Mouse (Mus musculus) ES-E14 (cell line): ENCODE data around the gene Erg. TPM values are rescaled to one million over a fixed set of nuclear protein-coding genes. Genes with fewer than 3 reads are reported as not detected.

Source experiments
- DNase-seq: peaks from one replicate; pipeline ENCODE4 v3.0.0-alpha.2; 2013; ENCODE audit warnings: low read depth, low spot score
- H3K27ac ChIP-seq: 2 replicates; pipeline ENCODE4 v1.5.1; 2012; ENCODE audit warnings: low read depth, mild to moderate bottlenecking, low read length, moderate library complexity, mixed read lengths; ENCODE audit not compliant: poor library complexity, insufficient read depth, severe bottlenecking
- H3K36me3 ChIP-seq: 2 replicates; pipeline ENCODE4 v1.6.1; 2012; ENCODE audit warnings: mild to moderate bottlenecking, low read length, moderate library complexity, mixed read lengths; ENCODE audit not compliant: control insufficient read depth, poor library complexity, insufficient read depth, severe bottlenecking
- H3K4me1 ChIP-seq, 2 experiments: fragments of 150-350 bp in 1 of 2; sonication (generic) in 1 of 2; 2 replicates each; pipeline ENCODE4 v1.6.1; 2012; ENCODE audit warnings: low read length in 2 of 2, mild to moderate bottlenecking in 1 of 2, mixed read lengths in 1 of 2; ENCODE audit not compliant: control insufficient read depth in 2 of 2, insufficient read depth in 2 of 2, poor library complexity in 1 of 2
- H3K4me3 ChIP-seq, 2 experiments: fragments of 150-350 bp in 1 of 2; sonication (generic) in 1 of 2; 2 replicates each; pipeline ENCODE4 v1.5.1; 2012; ENCODE audit warnings: low read length in 2 of 2, low read depth in 1 of 2, mild to moderate bottlenecking in 1 of 2, mixed read lengths in 1 of 2; ENCODE audit not compliant: insufficient read depth in 1 of 2, poor library complexity in 1 of 2, severe bottlenecking in 1 of 2
- H3K9ac ChIP-seq: 2 replicates; pipeline ENCODE4 v1.6.1; 2012; ENCODE audit warnings: low read depth, mild to moderate bottlenecking, low read length, mixed read lengths; ENCODE audit not compliant: poor library complexity, insufficient read depth, severe bottlenecking
- H3K9me3 ChIP-seq: fragments of 150-350 bp; sonication (generic); 2 replicates; pipeline ENCODE4 v1.6.1; 2012; ENCODE audit warnings: low read depth, mild to moderate bottlenecking, low read length; ENCODE audit not compliant: control insufficient read depth, insufficient read depth
- CHD2 ChIP-seq: IDR thresholded peaks from 2 replicates; pipeline ENCODE4 v1.6.1; 2014; ENCODE audit warnings: mild to moderate bottlenecking, low read depth, low read length, inconsistent platforms
- HCFC1 ChIP-seq: IDR thresholded peaks from 2 replicates; pipeline ENCODE4 v1.6.1; 2012; ENCODE audit warnings: low read length, inconsistent platforms, borderline replicate concordance; ENCODE audit not compliant: insufficient read depth
- MAFK ChIP-seq: IDR thresholded peaks from 2 replicates; pipeline ENCODE4 v1.6.1; 2014; ENCODE audit warnings: mild to moderate bottlenecking, low read depth, low read length, inconsistent platforms; ENCODE audit not compliant: insufficient read depth
- ZC3H11A ChIP-seq: IDR thresholded peaks from 2 replicates; pipeline ENCODE4 v1.6.1; 2012; ENCODE audit warnings: low read depth, mild to moderate bottlenecking, inconsistent platforms, low read length, borderline replicate concordance
- ZNF384 ChIP-seq: IDR thresholded peaks from 2 replicates; pipeline ENCODE4 v1.6.1; 2012; ENCODE audit warnings: low read depth, low read length, inconsistent platforms
- in situ Hi-C, 2 experiments: fragments of 600-800 bp; cut with MboI; formaldehyde crosslinking; loops; one replicate each; pipeline ENCODE4 v1.15.1; 2025; ENCODE audit warnings: low sequenced_read_pairs in 2 of 2, inconsistent platforms in 1 of 2; ENCODE audit not compliant: unreplicated experiment in 2 of 2
- total RNA-seq: library from RNA; depleted of rRNA; stranded (reverse); fragments of 300-350 nt; gene quantifications from 2 replicates; pipeline ENCODE4 v1.2.3, GENCODE M21; 2012

Gene Erg
- total RNA-seq, 1 experiment, result 0.18 TPM

DNA sequence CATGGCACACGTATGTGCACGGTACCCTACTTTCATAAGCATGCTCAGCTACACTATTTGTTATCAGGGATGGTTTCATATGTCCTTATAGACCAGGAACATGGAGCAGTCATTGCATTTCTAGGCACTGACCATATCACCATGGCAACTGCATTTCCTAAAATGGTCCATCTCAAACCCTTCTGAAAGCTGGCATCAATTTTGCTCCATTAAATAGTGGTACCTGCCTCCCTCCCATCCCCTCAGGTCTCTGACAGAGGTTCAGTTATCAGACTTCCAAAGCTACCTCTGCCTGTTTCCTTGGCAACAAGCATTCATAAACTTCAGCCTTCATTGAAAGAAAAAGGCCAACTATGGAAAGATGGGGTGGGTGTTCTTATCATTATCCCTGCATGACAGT is 118.5 kb downstream of the Erg start:
- no peak for TF ChIP-seq ZNF384
- TF ChIP-seq CHD2, result no peak
- TF ChIP-seq ZC3H11A, result no peak
- no peak for TF ChIP-seq MAFK
- TF ChIP-seq HCFC1, result no peak
- in situ Hi-C loops, result loop anchor here in 1 of 2 experiments (10.0 to 25.0 kb wide), 2 partner anchors 107 to 469 kb away; no protein-coding TSS in a partner anchor
- H3K9ac ChIP-seq, result no peak overlapping the region
- no peaks in the 10 kb centered on the region for H3K9me3 ChIP-seq
- H3K4me1 ChIP-seq, result no peaks in the 10 kb centered on the region
- no peak overlapping the region for H3K27ac ChIP-seq
- no peak overlapping the region for H3K4me3 ChIP-seq
- no peak for DNase-seq
- no peaks in the 10 kb centered on the region for H3K36me3 ChIP-seq

DNA sequence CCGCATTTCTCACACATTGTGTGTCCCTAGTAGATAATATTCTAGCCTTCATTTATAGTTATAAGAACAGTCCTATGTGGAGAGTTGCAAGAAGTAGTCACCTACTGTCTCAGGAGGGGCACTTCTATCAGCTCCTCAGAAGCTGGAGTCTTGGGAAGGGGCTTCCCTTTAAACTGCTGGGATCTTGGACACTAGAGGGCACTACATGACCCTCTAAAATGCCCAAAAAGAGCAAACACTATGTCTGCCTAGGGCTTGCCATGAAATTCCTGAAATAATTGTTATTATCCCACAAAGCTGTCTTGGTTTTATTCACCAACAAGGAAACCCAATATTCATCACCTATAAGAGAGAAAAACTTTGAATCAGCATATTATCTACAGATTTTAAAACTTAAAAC is 119.8 kb downstream of the Erg start:
- H3K4me1 ChIP-seq, result no peaks in the 10 kb centered on the region
- in situ Hi-C loops, result loop anchor here in 1 of 2 experiments (10.0 to 25.0 kb wide), 2 partner anchors 108 to 471 kb away; no protein-coding TSS in a partner anchor

DNA sequence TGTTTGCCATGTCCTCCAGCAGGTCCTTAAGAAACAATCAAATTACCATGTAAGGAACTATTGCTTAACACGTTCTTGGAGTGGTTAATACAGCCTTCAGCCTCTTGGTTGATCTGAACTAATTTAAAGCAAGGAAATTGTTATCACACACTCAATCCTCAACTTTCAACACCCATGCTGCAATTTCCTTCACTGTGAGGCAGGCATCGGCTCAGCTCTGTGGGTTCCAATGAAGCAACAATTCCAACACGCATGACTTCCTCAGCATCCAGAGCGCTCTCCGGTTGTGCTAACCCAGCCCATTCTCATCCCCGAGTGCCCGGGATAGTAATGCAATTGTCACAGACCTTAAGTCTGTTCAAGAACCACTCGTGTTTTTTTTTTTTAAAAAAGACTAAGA is 121.8 kb downstream of the Erg start:
- Histone ChIP-seq H3K36me3 (no peaks in the 10 kb centered on the region), H3K9me3 (no peaks in the 10 kb centered on the region), H3K9ac (no peak overlapping the region), H3K27ac (no peak overlapping the region), H3K4me1 (no peaks in the 10 kb centered on the region), H3K4me3 (no peak overlapping the region)
- DNase-seq, result no peak
- TF ChIP-seq ZC3H11A (no peak), MAFK (no peak), HCFC1 (no peak), ZNF384 (no peak), CHD2 (no peak)
- in situ Hi-C loops, result loop anchor here in 1 of 2 experiments (10.0 to 25.0 kb wide), 2 partner anchors 110 to 473 kb away; no protein-coding TSS in a partner anchor

More for the DNA sequence above, 119.8 kb downstream of the Erg start:
- H3K4me3 ChIP-seq, result no peak overlapping the region
- peak; percentile 22 for DNase-seq
- TF ChIP-seq ZC3H11A (peak; percentile 26; the same call in 1 of the 2 replicates), CHD2 (no peak), MAFK (no peak)
- no peaks in the 10 kb centered on the region for H3K9me3 ChIP-seq
- no peaks in the 10 kb centered on the region for H3K36me3 ChIP-seq
- H3K9ac ChIP-seq, result no peak overlapping the region
- no peak overlapping the region for H3K27ac ChIP-seq

DNA sequence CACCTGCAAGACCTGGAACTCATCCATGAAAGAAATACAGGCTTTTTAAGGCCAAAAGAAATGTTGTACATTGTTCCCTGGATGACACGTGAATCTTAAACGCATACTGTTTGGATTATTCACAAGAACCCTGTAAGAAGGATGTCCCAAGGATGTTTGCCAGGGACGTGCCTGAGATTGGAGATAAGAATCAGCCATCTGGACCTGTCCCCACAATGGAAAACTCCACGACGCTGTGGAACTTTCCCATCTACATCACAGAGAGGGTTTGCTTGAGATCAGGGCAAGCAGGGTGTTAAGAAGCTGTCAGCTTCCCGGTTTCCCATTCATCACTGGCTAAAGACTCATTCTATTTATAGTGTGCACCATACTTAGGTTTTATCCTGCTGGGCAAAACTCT is 122.6 kb downstream of the Erg start:
- Histone ChIP-seq H3K4me3 (no peak overlapping the region), H3K4me1 (no peaks in the 10 kb centered on the region), H3K36me3 (no peaks in the 10 kb centered on the region), H3K9me3 (no peaks in the 10 kb centered on the region), H3K27ac (no peak overlapping the region), H3K9ac (no peak overlapping the region)
- in situ Hi-C loops, result loop anchor here in 1 of 2 experiments (10.0 to 25.0 kb wide), 2 partner anchors 111 to 474 kb away; no protein-coding TSS in a partner anchor
- DNase-seq, result no peak
- TF ChIP-seq ZC3H11A, result no peak

DNA sequence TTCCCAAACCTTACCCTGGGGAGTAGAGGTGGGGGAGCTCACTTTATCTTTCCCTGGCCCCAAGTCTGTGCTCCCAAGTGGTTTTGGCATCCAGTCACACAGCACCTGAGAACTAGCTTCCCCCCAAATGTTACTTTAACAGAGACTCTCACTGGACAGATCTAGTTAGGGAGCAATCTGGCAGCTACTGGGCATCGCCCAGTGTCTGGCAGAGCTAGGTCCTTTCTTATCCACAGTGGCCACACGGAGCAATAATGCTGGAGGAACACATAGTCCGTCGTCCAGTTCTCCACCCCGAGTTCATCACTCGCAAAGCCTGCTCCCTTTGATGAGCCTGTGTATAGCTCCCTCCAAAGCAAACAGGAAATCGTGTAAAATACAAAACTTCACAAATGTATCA is 124.5 kb downstream of the Erg start:
- Histone ChIP-seq H3K9ac (no peak overlapping the region), H3K4me3 (no peak overlapping the region), H3K36me3 (no peaks in the 10 kb centered on the region), H3K9me3 (no peaks in the 10 kb centered on the region), H3K27ac (no peak overlapping the region), H3K4me1 (no peaks in the 10 kb centered on the region)
- in situ Hi-C loops, result loop anchor here in 1 of 2 experiments (10.0 to 25.0 kb wide), 2 partner anchors 113 to 475 kb away; no protein-coding TSS in a partner anchor
- DNase-seq, result no peak
- TF ChIP-seq ZC3H11A, result no peak
- no peak for TF ChIP-seq HCFC1
- TF ChIP-seq ZNF384, result no peak
- TF ChIP-seq CHD2, result no peak
- TF ChIP-seq MAFK, result no peak
